Mouse (Mus musculus): Measurements from ENCODE around the gene Fam43a. TPM values are rescaled to one million over a fixed set of nuclear protein-coding genes. Genes with fewer than 3 reads are reported as not detected.

Fam43a gene
- polyA plus RNA-seq, 1 experiment: 46.2 TPM

DNA sequence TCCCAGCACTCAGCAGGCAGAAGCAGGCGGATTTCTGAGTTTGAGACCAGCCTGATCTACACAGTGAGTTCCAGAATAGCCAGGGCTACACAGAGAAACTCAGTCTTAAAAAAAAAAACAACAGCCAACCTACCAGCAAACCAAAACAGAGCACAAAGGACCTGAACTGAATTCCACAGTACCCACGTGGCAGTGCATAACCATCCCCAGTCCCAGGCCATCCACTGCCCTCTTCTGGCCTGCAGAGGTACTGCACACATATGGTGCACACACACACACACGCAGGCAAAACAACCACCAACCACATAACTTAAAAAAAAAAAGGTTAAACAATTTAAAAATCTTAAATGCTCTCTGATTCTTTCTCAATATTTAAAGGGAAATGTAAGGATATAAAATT lies 42.7 kb downstream of the Fam43a start:
- no peak for DNase-seq
- TF ChIP-seq CTCF (IDR thresholded peaks at IDR 0.05; ENCODE audit: insufficient read depth, low read length) (0 out of 2 replicates have a peak, but pooled peaks have one; percentile 21), POLR2A (IDR thresholded peaks at IDR 0.05; ENCODE audit: borderline replicate concordance, extremely low read depth, low read depth, low read length) (no peak)
- WGBS: 85% methylated on average over 3 of the region's 3 CpGs
- H3K4me1 ChIP-seq (ENCODE audit: control insufficient read depth, insufficient read depth, low read length): no peaks in the 10 kb centered on the region
- H3K4me3 ChIP-seq (replicated peaks; ENCODE audit: extremely low read depth, low read depth, low read length): no peak overlapping the region

DNA sequence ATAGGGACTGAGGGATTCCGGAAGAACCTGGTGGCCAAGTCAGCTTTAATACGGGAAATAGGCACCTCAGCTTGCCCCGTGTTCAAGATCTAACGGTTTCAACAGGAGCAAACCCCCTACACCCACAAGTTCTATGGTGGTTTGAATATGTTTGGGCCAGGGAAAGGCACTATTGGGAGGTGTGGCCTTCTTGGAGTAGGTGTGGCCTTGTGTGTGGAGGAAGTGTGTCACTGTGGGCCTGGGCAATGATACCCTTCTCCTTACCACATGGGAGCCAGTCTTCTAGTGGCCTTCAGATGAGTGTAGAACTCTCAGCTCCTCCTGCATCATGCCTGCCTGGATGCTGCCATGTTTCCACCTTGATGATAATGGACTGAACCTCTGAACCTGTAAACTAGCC lies 45.5 kb downstream of the Fam43a start:
- 96% methylated on average over 4 of the region's 4 CpGs for WGBS
- no peak for DNase-seq
- TF ChIP-seq CTCF (IDR thresholded peaks at IDR 0.05; ENCODE audit: insufficient read depth, low read length) (no peak), POLR2A (IDR thresholded peaks at IDR 0.05; ENCODE audit: borderline replicate concordance, extremely low read depth, low read depth, low read length) (no peak)

DNA sequence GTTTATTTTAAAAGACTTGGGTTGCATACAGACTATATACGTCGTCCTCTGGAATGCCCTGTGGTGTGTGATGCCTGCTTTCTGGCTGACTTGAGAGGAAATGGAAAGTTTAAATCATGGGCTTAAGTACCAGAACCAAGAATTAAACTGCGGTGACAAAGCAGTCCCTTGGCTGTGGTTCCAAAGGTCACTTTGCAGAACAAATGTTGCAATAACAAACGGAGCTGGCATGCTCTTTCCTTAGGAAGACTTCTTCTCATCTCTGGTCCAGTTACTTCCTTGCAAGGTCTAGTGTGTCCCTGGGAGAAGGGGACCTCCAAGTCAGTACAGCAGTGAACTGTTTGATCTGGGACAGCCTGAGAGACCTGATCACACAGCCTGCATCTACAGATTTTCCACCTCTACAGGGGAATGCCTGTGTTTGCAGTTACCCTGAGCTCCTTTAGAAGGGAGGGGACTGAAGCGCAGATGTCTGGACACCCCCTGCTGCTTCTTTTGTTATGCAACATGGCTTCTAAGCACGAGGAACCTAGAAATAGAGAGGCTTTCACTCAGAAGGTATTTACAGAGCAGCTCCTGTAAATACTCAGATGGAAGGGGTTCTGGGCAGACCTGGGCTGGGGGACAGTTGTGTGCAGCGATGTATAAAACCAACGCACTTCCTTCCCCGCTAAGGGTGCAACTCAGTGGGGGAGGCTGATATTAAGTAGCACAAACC lies 46.5 kb downstream of the Fam43a start:
- TF ChIP-seq POLR2A (IDR thresholded peaks at IDR 0.05; ENCODE audit: borderline replicate concordance, extremely low read depth, low read depth, low read length): no peak
- TF ChIP-seq CTCF (IDR thresholded peaks at IDR 0.05; ENCODE audit: insufficient read depth, low read length): no peak
- Histone ChIP-seq H3K4me1 (ENCODE audit: control insufficient read depth, insufficient read depth, low read length) (no peaks in the 10 kb centered on the region), H3K4me3 (replicated peaks; ENCODE audit: extremely low read depth, low read depth, low read length) (no peak overlapping the region)
- no peak for DNase-seq
- 40% methylated on average over 9 of the region's 9 CpGs for WGBS

More for the DNA sequence above, 45.5 kb downstream of the Fam43a start:
- Histone ChIP-seq H3K4me1 (ENCODE audit: control insufficient read depth, insufficient read depth, low read length) (no peaks in the 10 kb centered on the region), H3K4me3 (replicated peaks; ENCODE audit: extremely low read depth, low read depth, low read length) (no peak overlapping the region)

DNA sequence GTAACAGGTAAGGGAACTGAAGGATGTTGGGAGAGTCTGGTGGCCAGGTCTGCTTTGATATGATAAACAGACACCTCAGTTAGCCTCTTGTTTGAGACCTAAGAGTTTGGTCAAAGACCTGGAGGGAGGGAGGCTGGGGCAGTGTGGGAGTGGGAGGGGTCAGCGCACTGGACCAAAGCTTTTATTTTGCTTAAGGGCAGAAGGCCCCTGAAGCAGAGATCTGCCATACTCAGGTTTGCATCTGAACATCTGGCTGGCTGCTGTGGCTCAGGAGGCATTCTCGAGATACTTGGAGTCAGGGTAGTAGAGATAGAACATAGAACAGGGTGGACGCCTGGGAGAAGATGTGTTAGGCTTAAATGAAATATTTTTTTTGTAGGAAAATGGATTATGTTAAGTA lies 47.3 kb downstream of the Fam43a start:
- 92% methylated on average over 3 of the region's 3 CpGs for WGBS
- TF ChIP-seq POLR2A (IDR thresholded peaks at IDR 0.05; ENCODE audit: borderline replicate concordance, extremely low read depth, low read depth, low read length): no peak
- no peak for TF ChIP-seq CTCF (IDR thresholded peaks at IDR 0.05; ENCODE audit: insufficient read depth, low read length)
- no peaks in the 10 kb centered on the region for H3K4me1 ChIP-seq (ENCODE audit: control insufficient read depth, insufficient read depth, low read length)
- DNase-seq: no peak
- no peak overlapping the region for H3K4me3 ChIP-seq (replicated peaks; ENCODE audit: extremely low read depth, low read depth, low read length)

DNA sequence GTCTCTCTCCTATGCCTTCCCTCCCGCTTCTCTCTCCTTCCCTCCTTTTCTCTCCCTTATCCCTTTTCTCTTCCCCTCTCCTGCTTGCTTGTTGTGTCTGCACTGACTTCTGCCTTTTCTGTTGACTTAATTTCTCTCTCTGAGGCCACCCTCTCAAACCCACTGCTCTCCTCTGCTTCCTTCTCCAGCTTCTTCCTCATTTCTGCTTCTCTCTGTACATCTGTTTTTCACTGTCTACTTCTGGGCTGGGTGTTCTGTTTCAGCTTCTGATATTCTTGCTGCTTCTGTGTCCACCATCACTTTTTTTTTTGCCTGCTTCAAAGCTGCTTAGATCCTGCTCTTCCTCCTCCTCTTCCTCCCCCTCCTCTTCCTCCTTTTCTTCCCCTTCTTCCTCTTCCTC lies 51.8 kb downstream of the Fam43a start:
- Histone ChIP-seq H3K4me1 (ENCODE audit: control insufficient read depth, insufficient read depth, low read length) (peaks cover 5% of the 10 kb centered on the region), H3K4me3 (replicated peaks; ENCODE audit: extremely low read depth, low read depth, low read length) (no peak overlapping the region)
- WGBS: 84% methylated on average over 1 of the region's 1 CpGs
- no peak for DNase-seq
- TF ChIP-seq POLR2A (IDR thresholded peaks at IDR 0.05; ENCODE audit: borderline replicate concordance, extremely low read depth, low read depth, low read length) (no peak), CTCF (IDR thresholded peaks at IDR 0.05; ENCODE audit: insufficient read depth, low read length) (no peak)

Other genes starting within 250 kb of the Fam43a start
- gene Atp13a3, start 193.7 kb upstream of the Fam43a start, polyA plus RNA-seq (2012; rRNA removed): 47.2 and 48.1 TPM in 2 replicates
- gene Tmem44, start 48.9 kb upstream of the Fam43a start, polyA plus RNA-seq (2012; rRNA removed): 55.5 and 57.0 TPM in 2 replicates
- 8.0 and 11.5 TPM in 2 replicates for gene Lsg1, start 12.1 kb upstream of the Fam43a start, polyA plus RNA-seq (2012; rRNA removed)